Mouse (Mus musculus) right cerebral cortex, postnatal 25 days (tissue): ENCODE measurements around the gene Frat2.

Experiments used
- DNase-seq: peaks from one replicate; pipeline ENCODE4 v3.0.0; 2022

The Frat2 gene

GRCm38 (mm10) chr19:41817325-41817724, 30.6 kb downstream of the Frat2 start:
- DNase-seq = no peak

- DNase-seq = no peak
Measured at GRCm38 (mm10) chr19:41816915-41817314, 31.0 kb downstream of the Frat2 start.

GRCm38 (mm10) chr19:41816410-41816809, 31.5 kb downstream of the Frat2 start:
- DNase-seq = no peak

GRCm38 (mm10) chr19:41813374-41813773, 34.6 kb downstream of the Frat2 start:
- DNase-seq = no peak

GRCm38 (mm10) chr19:41812525-41812924, 35.4 kb downstream of the Frat2 start:
- no peak for DNase-seq

- DNase-seq = no peak
Measured at GRCm38 (mm10) chr19:41810074-41810473, 37.9 kb downstream of the Frat2 start.

- no peak for DNase-seq
Measured at GRCm38 (mm10) chr19:41808104-41808634, 39.8 kb downstream of the Frat2 start.

- no peak for DNase-seq
Measured at GRCm38 (mm10) chr19:41807497-41807896, 40.4 kb downstream of the Frat2 start.

GRCm38 (mm10) chr19:41805831-41806230, 42.1 kb downstream of the Frat2 start:
- no peak for DNase-seq

- DNase-seq = no peak
Measured at GRCm38 (mm10) chr19:41803322-41803721, 44.6 kb downstream of the Frat2 start.

GRCm38 (mm10) chr19:41801742-41802369, 46.1 kb downstream of the Frat2 start, which contains the start of gene Arhgap19:
Gene Arhgap19 (minus strand): TSS chr19:41802047.
- DNase-seq = peak; percentile 89

- DNase-seq = no peak
Measured at GRCm38 (mm10) chr19:41800986-41801741, 46.8 kb downstream of the Frat2 start.

GRCm38 (mm10) chr19:41800451-41800850, 47.5 kb downstream of the Frat2 start:
- DNase-seq = no peak

GRCm38 (mm10) chr19:41797536-41797935, 50.4 kb downstream of the Frat2 start:
- no peak for DNase-seq

- DNase-seq = no peak
Measured at GRCm38 (mm10) chr19:41796789-41797327, 51.1 kb downstream of the Frat2 start.

GRCm38 (mm10) chr19:41796148-41796760, 51.7 kb downstream of the Frat2 start:
- DNase-seq = no peak
